Mouse (Mus musculus): Measurements from ENCODE around the gene Gm20509. TPM values are rescaled to one million over a fixed set of nuclear protein-coding genes. Genes with fewer than 3 reads are reported as not detected.

Gm20509 gene
- polyA plus RNA-seq, 1 experiment from 2014 or later: not detected

DNA sequence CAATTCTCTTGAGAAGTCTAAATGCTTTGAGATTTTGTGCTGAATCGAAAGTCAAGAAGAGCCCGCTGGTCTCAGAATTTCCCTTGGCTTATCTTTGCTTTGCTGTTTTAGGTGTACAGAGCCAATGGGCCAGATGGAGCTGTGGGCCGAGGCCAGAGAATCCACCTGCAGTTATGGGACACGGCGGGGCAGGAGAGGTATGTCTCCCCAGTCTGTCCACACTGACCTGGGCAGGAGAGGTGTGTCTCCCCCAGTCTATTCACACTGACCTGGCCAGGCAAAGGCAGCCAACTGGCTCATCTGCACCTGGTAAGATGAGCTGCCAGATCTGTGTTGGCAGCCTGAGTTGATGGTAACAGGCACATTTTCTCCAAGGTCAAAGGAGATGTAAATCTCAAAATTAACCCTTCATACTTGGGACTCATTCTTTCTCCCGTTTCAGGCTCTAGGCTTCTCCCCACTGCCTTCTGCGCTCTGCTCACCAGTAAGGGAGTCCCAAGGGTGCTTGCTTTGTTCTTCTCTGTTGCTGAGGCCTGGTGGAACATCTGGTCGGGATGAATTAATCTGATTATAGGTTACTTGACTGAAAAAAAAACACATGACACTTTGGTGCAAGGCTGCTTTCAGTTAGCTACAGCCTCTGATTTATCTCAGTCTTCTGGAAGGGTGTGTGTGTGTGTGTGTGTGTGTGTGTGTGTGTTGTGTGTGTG lies 19.8 kb upstream of the Gm20509 start:
- H3K4me3 ChIP-seq: no peak overlapping the region
- no peaks in the 10 kb centered on the region for H3K9me3 ChIP-seq
- H3K27me3 ChIP-seq (ENCODE audit: insufficient read depth, poor library complexity, severe bottlenecking): no peaks in the 10 kb centered on the region
- H3K27ac ChIP-seq: peak overlapping the region; percentile 56
- no peaks in the 10 kb centered on the region for H3K4me1 ChIP-seq (replicated peaks)
- no peak for DNase-seq (ENCODE audit: low spot score)
- WGBS: 86% methylated on average over 8 of the region's 8 CpGs
- H3K36me3 ChIP-seq: no peaks in the 10 kb centered on the region

GRCm38 (mm10) chr9:73083956-73084355 lies 18.3 kb upstream of the Gm20509 start:
- Histone ChIP-seq H3K27me3 (ENCODE audit: insufficient read depth, poor library complexity, severe bottlenecking) (no peaks in the 10 kb centered on the region), H3K4me3 (no peak overlapping the region), H3K4me1 (replicated peaks) (no peaks in the 10 kb centered on the region), H3K36me3 (no peaks in the 10 kb centered on the region), H3K9me3 (no peaks in the 10 kb centered on the region), H3K27ac (no peak overlapping the region)
- WGBS: 75% methylated on average over 6 of the region's 6 CpGs
- no peak for DNase-seq (ENCODE audit: low spot score)

DNA sequence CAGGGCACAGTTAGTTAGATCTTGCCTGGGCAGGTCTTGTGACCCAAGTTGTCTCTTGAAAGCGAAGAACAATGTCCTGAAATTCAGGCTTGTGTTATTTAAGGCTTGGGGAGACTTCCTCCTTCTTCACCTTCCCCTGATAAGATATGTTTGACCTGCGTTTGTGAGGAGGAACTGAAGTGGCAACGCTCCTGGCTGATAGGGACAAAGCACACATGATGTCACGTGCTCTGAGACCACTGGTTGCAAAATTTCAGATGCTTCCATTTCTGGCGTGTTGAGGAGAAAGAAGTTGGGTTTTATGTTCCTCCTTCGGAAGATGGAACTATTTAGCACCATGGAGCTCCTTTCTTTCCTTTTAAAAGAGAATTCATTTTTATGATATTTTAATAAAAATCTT lies 16.4 kb upstream of the Gm20509 start:
- Histone ChIP-seq H3K27me3 (ENCODE audit: insufficient read depth, poor library complexity, severe bottlenecking) (no peaks in the 10 kb centered on the region), H3K4me1 (replicated peaks) (no peaks in the 10 kb centered on the region), H3K4me3 (no peak overlapping the region), H3K27ac (no peak overlapping the region), H3K36me3 (no peaks in the 10 kb centered on the region), H3K9me3 (no peaks in the 10 kb centered on the region)
- 86% methylated on average over 6 of the region's 6 CpGs for WGBS
- no peak for DNase-seq (ENCODE audit: low spot score)

DNA sequence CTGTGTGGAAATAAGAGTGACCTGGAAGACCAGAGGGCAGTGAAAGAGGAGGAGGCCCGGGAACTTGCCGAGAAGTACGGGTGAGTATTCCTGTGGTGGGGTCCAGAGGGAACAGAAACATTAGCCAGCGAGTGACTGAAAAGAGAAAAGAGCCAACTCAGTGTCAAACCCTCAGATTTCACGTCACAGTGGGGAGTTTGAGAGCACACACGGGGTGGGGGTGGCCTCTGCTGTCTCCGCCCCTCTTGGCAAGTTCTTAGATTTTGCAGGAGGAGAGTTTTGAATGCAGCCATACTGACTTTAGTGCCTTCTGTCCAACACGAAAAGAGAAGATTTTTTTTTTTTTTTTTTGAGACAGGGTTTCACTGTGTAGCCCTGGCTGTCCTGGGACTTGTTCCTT lies 15.1 kb upstream of the Gm20509 start:
- no peaks in the 10 kb centered on the region for H3K27me3 ChIP-seq (ENCODE audit: insufficient read depth, poor library complexity, severe bottlenecking)
- H3K4me1 ChIP-seq (replicated peaks): no peaks in the 10 kb centered on the region
- H3K27ac ChIP-seq: no peak overlapping the region
- 62% methylated on average over 8 of the region's 8 CpGs for WGBS
- no peak overlapping the region for H3K4me3 ChIP-seq
- no peaks in the 10 kb centered on the region for H3K9me3 ChIP-seq
- no peak for DNase-seq (ENCODE audit: low spot score)
- H3K36me3 ChIP-seq: no peaks in the 10 kb centered on the region

- WGBS: 80% methylated on average over 5 of the region's 5 CpGs
Observed at GRCm38 (mm10) chr9:73087581-73087980, 14.7 kb upstream of the Gm20509 start.

DNA sequence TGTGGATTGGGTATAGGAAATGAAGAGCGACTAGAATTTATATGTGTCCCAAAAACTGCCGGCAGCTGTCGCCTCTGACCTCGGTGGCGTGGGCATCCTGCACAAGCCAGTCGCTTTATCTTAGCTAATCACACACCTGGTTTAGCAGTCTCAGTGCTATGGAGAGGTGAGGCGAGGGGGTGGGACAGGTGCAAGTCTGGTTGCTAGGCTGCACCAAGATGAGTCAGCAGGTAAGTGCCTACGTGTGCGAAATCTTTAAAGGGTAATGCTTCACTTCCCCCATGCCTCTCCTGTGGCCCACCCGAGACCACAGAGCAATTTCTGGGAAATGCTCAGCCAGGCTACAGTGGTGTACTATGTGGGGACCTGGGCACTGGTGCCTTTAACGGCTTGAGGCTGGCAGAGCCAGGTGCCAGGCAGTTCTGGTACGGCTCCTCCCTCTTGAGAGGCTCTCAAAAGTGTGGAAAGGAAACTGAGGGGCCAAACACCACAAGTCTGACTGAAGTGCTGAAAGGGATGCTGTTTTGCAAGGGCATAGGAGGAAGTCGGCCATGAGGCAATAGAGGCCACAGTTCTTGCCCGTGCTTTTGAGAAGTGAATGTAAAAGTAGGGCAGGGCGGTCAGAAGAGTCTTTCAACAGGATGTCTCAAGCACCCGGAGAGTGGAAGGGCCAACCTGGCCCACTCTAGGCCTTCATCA lies 12.9 kb upstream of the Gm20509 start:
- Histone ChIP-seq H3K4me3 (no peak overlapping the region), H3K36me3 (no peaks in the 10 kb centered on the region), H3K9me3 (no peaks in the 10 kb centered on the region), H3K27ac (no peak overlapping the region), H3K4me1 (replicated peaks) (peaks cover under 1% of the 10 kb centered on the region; the same call in 1 of the 2 replicates), H3K27me3 (ENCODE audit: insufficient read depth, poor library complexity, severe bottlenecking) (no peaks in the 10 kb centered on the region)
- DNase-seq (ENCODE audit: low spot score): no peak
- 78% methylated on average over 16 of the region's 16 CpGs for WGBS

More at GRCm38 (mm10) chr9:73087581-73087980, 14.7 kb upstream of the Gm20509 start:
- H3K27me3 ChIP-seq (ENCODE audit: insufficient read depth, poor library complexity, severe bottlenecking): no peaks in the 10 kb centered on the region
- H3K9me3 ChIP-seq: no peaks in the 10 kb centered on the region
- no peak overlapping the region for H3K27ac ChIP-seq
- H3K36me3 ChIP-seq: no peaks in the 10 kb centered on the region
- no peaks in the 10 kb centered on the region for H3K4me1 ChIP-seq (replicated peaks)
- no peak overlapping the region for H3K4me3 ChIP-seq
- no peak for DNase-seq (ENCODE audit: low spot score)

- DNase-seq (ENCODE audit: low spot score): no peak
- H3K27ac ChIP-seq: no peak overlapping the region
- H3K36me3 ChIP-seq: no peaks in the 10 kb centered on the region
- H3K9me3 ChIP-seq: no peaks in the 10 kb centered on the region
- 78% methylated on average over 10 of the region's 10 CpGs for WGBS
- H3K27me3 ChIP-seq (ENCODE audit: insufficient read depth, poor library complexity, severe bottlenecking): 0 out of 2 replicates have a peak, but pooled peaks cover under 1% of the 10 kb centered on the region
- no peak overlapping the region for H3K4me3 ChIP-seq
- peaks cover 5% of the 10 kb centered on the region for H3K4me1 ChIP-seq (replicated peaks)
Observed at GRCm38 (mm10) chr9:73090121-73090520, 12.1 kb upstream of the Gm20509 start.

- Histone ChIP-seq H3K9me3 (no peaks in the 10 kb centered on the region), H3K27ac (no peak overlapping the region), H3K36me3 (no peaks in the 10 kb centered on the region), H3K27me3 (ENCODE audit: insufficient read depth, poor library complexity, severe bottlenecking) (0 out of 2 replicates have a peak, but pooled peaks cover 4% of the 10 kb centered on the region), H3K4me3 (no peak overlapping the region), H3K4me1 (replicated peaks) (peaks cover 5% of the 10 kb centered on the region)
- DNase-seq (ENCODE audit: low spot score): peak; percentile 17
- WGBS: 0% methylated on average over 1 of the region's 1 CpGs
Observed at GRCm38 (mm10) chr9:73091747-73092146, 10.5 kb upstream of the Gm20509 start.

DNA sequence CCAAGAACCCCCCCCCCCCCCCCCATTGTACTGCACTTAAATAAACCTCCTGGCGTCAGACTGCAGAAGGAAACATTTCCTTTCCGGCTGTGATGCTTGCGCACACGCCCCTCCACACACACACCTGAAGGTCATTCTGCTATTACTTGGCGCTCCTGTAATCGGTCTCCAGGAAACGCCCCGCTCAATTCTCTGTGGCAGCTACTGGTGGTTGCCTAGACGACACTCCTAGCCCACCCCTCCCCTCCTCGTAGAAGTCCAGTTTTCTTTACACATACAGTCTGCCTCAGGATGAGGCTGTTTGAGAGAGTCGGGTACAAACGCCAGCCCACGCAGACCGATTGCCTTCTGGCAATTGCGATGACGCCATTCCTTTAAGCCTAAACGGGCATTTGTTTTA lies 7.7 kb upstream of the Gm20509 start:
- H3K4me3 ChIP-seq: no peak overlapping the region
- H3K27ac ChIP-seq: no peak overlapping the region
- WGBS: 53% methylated on average over 17 of the region's 17 CpGs
- 0 out of 2 replicates have a peak, but pooled peaks cover 4% of the 10 kb centered on the region for H3K27me3 ChIP-seq (ENCODE audit: insufficient read depth, poor library complexity, severe bottlenecking)
- peaks cover 5% of the 10 kb centered on the region for H3K4me1 ChIP-seq (replicated peaks)
- H3K9me3 ChIP-seq: no peaks in the 10 kb centered on the region
- no peaks in the 10 kb centered on the region for H3K36me3 ChIP-seq
- DNase-seq (ENCODE audit: low spot score): peak; percentile 16

DNA sequence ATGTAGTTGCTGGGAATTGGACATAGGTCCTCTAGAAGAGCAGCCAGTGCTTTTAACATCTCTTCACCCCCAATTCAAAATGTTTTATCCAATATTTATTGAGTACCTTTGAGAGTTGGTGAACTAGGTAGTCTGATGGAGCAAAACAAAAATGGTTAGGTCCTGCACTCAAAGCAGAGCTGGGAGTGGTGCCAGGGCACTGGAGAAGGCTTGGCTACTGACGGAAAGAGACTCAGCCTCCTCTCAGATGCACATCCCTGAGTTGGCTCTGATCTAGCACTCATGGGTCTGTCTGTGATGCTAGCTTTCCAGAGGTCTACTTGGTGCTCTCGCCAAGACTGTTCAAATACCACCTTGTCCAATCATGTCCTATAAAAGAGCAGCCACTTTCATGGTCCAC lies 4.4 kb upstream of the Gm20509 start:
- Histone ChIP-seq H3K36me3 (no peaks in the 10 kb centered on the region), H3K9me3 (no peaks in the 10 kb centered on the region), H3K27ac (no peak overlapping the region), H3K27me3 (ENCODE audit: insufficient read depth, poor library complexity, severe bottlenecking) (peaks cover 18% of the 10 kb centered on the region), H3K4me3 (no peak overlapping the region), H3K4me1 (replicated peaks) (peaks cover 6% of the 10 kb centered on the region)
- DNase-seq (ENCODE audit: low spot score): no peak
- 79% methylated on average over 2 of the region's 2 CpGs for WGBS

GRCm38 (mm10) chr9:73101536-73101935 lies 734 bp upstream of the Gm20509 start, which contains the start of gene Khdc3:
Khdc3 (plus strand) TSS chr9:73101836.
- peaks cover 11% of the 10 kb centered on the region for H3K4me1 ChIP-seq (replicated peaks)
- H3K4me3 ChIP-seq: no peak within 1 kb of the TSS
- H3K27ac ChIP-seq: no peak within 1 kb of the TSS
- 90% methylated on average over 5 of the region's 5 CpGs for WGBS
- DNase-seq (ENCODE audit: low spot score): no peak
- no peaks in the 10 kb centered on the region for H3K9me3 ChIP-seq
- H3K36me3 ChIP-seq: no peaks in the 10 kb centered on the region
- H3K27me3 ChIP-seq (ENCODE audit: insufficient read depth, poor library complexity, severe bottlenecking): peaks cover 50% of the 10 kb centered on the region

DNA sequence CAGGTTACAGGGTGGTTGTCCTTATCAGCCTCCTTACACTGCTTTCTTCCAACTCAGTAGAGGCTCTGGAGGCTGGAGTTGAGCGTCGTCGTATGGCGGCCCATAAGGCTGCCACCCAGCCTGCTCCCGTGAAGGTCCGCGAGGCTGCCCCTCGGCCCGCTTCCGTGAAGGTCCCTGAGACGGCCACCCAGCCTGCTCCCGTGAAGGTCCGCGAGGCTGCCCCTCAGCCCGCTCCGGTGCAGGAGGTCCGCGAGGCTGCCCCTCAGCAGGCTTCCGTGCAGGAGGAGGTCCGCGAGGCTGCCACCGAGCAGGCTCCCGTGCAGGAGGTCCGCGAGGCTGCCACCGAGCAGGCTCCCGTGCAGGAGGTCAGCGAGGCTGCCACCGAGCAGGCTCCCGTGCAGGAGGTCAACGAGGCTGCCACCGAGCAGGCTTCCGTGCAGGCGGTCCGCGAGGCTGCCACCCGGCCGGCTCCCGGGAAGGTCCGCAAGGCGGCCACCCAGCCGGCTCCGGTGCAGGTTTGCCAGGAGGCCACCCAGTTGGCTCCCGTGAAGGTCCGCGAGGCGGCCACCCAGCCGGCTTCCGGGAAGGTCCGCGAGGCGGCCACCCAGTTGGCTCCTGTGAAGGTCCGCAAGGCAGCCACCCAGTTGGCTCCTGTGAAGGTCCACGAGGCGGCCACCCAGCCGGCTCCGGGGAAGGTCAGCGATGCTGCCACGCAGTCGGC lies 1.0 kb downstream of the Gm20509 start:
- Histone ChIP-seq H3K9me3 (no peaks in the 10 kb centered on the region), H3K27ac (peak overlapping the region; percentile 82), H3K27me3 (ENCODE audit: insufficient read depth, poor library complexity, severe bottlenecking) (peaks cover 55% of the 10 kb centered on the region), H3K4me3 (peak overlapping the region; percentile 63), H3K36me3 (no peaks in the 10 kb centered on the region), H3K4me1 (replicated peaks) (peaks cover 11% of the 10 kb centered on the region)
- WGBS: 6% methylated on average over 60 of the region's 60 CpGs
- DNase-seq (ENCODE audit: low spot score): peak; percentile 61

DNA sequence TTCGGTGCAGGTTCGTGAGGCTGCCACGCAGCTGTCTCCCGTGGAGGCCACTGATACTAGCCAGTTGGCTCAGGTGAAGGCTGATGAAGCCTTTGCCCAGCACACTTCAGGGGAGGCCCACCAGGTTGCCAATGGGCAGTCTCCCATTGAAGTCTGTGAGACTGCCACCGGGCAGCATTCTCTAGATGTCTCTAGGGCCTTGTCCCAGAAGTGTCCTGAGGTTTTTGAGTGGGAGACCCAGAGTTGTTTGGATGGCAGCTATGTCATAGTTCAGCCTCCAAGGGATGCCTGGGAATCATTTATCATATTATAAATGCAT lies 1.6 kb downstream of the Gm20509 start:
- Histone ChIP-seq H3K36me3 (no peaks in the 10 kb centered on the region), H3K27ac (peak overlapping the region; percentile 82), H3K27me3 (ENCODE audit: insufficient read depth, poor library complexity, severe bottlenecking) (peaks cover 55% of the 10 kb centered on the region), H3K9me3 (no peaks in the 10 kb centered on the region), H3K4me3 (peak overlapping the region; percentile 63), H3K4me1 (replicated peaks) (peaks cover 11% of the 10 kb centered on the region)
- 48% methylated on average over 5 of the region's 5 CpGs for WGBS
- no peak for DNase-seq (ENCODE audit: low spot score)

Data from hindbrain, embryonic 10.5 days (tissue).